Mouse (Mus musculus): ENCODE results near the gene Treml2.

The Treml2 gene

DNA sequence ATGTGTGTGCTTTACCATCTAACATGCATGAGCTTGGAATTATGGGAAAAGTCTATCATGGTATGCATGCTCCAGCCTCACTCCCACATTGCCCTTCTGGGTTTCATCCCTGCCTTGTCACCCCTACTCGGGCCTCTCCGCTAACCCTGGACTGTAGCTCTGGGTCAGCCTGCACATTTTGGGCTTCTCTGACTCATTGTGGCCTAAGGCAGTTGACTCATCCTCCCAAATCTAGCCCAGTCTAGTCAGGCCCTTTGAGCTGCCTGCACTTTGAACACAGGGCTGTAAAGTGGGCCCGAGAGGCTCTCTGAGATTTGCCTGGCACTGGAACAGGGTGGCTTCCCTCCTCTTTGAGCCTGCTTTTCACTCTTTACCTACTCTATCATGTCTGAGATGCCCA lies 56.5 kb downstream of the Treml2 start:
- no peak for DNase-seq

DNA sequence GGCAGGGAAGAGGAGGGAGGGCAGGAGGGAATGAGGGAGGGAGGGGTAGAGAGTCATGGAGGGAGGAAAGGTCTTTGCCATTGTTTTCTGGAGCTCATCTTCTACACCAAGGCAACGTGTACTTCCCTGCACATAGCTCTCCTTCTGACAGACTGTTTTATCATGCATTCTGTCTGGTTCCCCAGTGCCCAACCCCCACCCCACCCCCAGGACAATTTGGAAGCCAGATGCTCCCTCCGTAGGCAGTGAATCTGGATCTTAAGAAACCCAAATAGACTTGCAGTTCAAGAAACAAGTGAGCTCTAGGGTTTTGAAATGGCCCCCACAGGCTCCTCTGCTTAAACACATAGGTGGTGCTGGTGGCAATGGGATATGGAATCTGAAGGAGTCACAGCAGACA lies 58.6 kb downstream of the Treml2 start:
- no peak for DNase-seq

DNA sequence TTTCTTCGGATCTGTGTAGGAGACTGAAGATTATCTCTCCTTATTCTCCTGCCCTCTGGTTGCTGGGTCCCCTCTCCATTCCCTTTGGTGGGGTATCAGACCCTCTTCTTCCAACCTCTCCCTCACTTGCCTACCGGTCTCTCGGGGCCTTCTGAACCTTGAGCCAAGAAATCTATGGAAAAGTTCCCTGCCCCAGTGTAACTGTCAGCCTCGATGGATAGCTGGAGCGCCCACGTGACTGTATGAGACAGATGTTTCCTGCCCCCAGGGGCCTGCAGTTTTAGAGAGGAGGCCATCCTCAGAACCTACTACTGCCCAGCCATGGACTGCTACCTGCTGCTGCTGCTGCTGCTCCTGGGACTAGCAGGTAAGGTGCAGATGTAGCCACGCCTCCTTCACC lies 60.3 kb downstream of the Treml2 start, which contains the start of gene Treml1:
Treml1 (plus strand) TSS at position 301 of the 400 bp plus-strand sequence.
- DNase-seq = no peak

DNA sequence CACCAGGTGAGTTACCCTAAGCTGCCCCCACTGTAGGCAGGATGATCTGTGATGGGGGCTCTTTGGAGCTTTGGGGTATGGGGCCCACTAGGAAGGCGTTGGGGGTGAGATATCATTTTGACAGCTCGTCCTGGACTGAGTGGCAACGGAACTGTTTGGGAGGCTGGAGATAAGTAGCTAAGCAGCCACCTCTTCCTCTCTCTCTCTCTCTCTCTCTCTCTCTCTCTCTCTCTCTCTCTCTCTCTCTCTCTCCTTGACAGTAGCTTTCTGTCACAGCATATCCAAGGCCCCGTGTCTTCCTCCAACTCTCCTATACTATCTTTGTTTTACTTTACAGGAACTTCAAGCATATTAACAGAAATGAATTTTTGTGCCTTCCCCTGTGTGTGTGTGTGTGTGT lies 61.2 kb downstream of the Treml2 start:
- DNase-seq = no peak
